Mouse (Mus musculus): ENCODE measurements at regions not wholly inside any gene's neighbourhood (a gene's known extent, or its start where the extent isn't known, plus 50 kb on each side); places are given as distances from the start of the nearest gene placed in this dataset.

DNA sequence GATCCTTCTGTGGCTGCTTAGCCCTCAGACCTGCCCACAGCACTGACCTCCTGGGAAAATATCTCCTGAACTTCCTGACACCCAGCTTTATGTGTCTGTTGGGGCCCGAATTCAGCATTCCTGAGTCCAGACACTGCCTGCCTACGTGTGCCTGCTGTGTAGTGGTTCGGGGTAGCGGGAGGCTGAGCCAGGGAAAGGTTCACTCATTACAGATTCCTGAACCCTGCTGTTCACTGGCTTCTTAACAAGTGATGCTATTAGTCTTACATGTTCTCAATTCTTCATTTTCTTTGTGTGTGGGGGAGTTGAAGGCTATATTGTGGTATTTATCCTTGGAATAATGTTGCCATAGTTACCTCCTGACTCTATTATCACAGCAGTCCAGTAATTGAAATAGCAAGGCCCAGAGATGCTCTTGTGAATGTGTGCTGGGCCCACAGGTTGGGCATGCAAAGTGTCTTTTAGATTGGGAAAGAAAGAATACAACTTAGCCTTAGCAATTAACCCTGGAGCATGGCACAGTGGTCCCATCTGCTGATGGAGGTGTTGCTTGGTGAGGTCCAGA lies 216.7 kb upstream of the Rbfox1 start:
- no peak for TF ChIP-seq CTCF (IDR thresholded peaks at IDR 0.05; ENCODE audit: insufficient read depth, low read depth, low read length)
- no peak for TF ChIP-seq POLR2A (IDR thresholded peaks at IDR 0.05; ENCODE audit: insufficient read depth, low read depth, low read length)
